Mouse (Mus musculus) layer of hippocampus, postnatal 36 days (tissue): ENCODE measurements at regions not wholly inside any gene's neighbourhood (a gene's known extent, or its start where the extent isn't known, plus 50 kb on each side); places are given as distances from the start of the nearest gene placed in this dataset.
A peak's percentile ranks its signal among the peaks of the same experiment; 100 is the strongest.

Experiments
- DNase-seq, 2 experiments: peaks; one replicate each; pipeline ENCODE4 v3.0.0; 2022

DNA sequence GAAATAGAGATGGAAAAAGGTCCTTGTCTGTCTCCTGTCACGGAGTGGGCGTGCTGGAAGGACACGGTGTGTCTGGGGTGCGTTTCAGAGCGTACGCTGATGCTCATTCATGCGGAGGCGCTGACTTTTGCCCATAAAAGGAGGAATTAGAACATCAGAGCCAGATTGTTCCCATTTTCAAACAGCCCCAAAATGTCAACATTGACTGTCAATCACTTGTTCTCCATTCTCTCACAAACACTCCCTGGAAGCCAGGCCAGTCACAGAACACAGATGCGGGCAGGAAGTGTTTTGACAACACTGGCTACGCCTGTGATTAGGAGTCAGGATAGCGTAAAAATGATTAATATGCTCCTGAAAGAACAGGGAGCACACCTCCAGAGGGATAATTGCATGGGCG, 157.1 kb upstream of the Ankrd55 start:
- DNase-seq: peak; percentile 45 to 52

DNA sequence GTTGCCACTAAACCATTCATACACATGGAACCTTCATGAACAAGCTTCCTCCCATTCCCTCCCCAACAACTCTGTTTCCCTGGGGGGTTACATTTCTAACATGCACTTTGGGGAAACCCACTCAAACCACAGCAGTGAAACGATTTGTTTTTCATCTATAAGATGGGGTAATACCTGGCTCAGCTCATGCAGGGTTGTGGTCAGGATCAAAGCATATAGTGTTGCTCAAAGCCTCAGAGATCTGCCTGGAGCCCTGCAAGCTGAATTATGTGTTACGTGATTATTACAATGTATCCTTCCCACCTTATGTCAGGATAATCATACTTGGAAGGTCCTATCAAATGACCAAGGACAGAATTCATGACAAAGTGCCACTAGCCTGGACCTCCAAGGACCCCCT, 154.5 kb upstream of the Ankrd55 start:
- DNase-seq: no peak

DNA sequence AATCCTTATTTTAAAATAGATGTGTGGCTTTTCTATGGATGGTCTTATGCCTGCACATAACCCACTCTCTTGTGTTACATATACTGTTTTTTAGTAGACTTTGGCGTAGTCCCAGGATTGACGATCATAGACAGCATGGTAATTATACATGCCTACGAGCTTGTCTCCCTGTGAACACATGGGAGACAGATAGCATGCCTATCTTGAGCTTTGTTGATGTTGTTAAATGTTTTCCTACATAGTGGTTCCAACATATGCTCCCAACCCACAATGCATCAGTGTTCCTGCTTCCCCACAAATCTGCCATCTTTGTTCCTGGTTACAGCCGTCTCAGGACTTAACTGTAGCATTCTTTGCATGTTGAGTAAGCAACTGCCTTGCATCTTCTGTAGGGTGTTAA, 153.6 kb upstream of the Ankrd55 start:
- DNase-seq: no peak

- no peak for DNase-seq
Observed at GRCm38 (mm10) chr13:112135777-112136176, 152.5 kb upstream of the Ankrd55 start.

DNA sequence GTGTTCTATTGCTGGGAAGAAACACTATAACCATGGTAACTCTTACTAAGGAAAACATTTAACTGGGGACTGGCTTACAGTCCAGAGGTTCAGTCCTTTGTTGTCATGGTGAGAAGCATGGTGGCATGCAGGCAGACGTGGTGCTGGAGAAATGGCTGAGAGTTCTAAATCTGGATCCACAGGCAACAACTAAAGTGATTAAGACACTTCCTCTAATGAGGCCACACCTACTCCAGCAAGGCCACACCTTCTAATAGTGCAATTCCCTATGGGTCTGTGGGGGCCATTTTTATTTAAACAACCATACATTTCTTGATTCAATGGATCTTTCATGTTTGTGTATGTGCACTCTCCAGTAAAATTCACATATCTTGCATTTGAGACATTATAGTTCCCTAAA, 151.4 kb upstream of the Ankrd55 start:
- no peak for DNase-seq

DNA sequence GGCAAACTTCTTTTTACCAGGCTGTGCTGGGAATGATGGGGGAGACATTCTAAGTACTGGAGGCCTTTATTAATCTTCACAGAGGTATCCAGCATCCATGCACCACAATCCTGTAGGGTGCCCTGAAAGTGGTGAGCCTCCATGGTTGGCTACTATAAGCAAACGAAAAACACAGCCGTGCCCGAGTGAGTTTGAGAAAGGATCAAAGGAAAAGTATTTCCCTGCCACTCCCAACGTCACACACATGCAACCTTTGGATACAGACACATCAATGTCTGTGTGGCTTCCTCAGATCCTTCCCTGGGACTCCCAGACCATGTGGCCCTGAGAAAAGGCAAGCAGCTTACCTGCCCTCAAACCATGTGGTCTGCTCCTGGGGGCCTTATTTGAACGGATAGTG, 147.4 kb upstream of the Ankrd55 start:
- no peak for DNase-seq

GRCm38 (mm10) chr13:112144393-112145348, 143.6 kb upstream of the Ankrd55 start:
- DNase-seq: no peak

DNA sequence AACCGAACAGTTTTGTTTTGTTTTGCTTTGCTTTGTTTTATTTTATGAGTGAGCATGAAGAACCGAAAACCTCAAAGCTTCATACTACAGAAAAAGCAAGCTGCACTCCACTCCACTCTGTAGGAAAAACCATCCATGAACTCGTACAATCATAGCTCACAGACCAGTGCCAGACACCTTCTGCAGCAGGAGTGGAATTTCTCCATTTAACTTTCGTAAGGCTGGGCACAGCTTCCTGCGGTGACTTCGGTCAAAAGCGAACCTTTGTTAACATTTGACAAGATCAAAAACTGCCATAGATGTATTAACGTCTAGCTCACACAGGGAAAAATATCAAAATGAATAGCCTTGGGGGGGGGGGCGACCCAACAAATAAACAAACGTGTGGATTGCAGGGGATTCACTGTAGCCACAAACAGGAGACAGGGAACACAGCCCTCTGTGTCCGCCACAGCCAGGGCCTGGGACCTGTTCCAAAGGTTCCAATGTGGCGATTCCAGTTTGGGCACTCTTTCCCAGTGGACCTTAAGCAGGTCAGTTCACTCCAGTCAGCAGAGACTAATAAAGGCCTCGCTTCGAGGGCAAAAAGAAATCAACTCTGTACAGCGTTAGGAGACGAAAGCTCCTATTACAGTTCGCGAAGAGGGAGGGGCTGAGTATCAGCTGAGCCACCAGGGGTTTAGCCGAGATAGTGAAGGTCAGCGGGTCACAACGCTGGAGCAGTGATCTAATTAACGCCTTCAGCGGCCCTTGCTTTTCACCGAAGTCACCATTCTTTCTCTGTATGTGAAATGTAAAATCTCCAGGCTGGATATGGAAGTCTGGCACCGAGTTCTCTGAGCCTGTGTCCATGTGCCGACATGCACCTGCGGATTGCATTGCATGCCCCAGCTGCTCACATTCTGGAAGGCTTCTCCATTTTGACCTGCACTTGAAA, 135.4 kb upstream of the Ankrd55 start:
- DNase-seq: peak; percentile 13 to 33

GRCm38 (mm10) chr13:112153681-112154127, 134.5 kb upstream of the Ankrd55 start:
- no peak for DNase-seq

DNA sequence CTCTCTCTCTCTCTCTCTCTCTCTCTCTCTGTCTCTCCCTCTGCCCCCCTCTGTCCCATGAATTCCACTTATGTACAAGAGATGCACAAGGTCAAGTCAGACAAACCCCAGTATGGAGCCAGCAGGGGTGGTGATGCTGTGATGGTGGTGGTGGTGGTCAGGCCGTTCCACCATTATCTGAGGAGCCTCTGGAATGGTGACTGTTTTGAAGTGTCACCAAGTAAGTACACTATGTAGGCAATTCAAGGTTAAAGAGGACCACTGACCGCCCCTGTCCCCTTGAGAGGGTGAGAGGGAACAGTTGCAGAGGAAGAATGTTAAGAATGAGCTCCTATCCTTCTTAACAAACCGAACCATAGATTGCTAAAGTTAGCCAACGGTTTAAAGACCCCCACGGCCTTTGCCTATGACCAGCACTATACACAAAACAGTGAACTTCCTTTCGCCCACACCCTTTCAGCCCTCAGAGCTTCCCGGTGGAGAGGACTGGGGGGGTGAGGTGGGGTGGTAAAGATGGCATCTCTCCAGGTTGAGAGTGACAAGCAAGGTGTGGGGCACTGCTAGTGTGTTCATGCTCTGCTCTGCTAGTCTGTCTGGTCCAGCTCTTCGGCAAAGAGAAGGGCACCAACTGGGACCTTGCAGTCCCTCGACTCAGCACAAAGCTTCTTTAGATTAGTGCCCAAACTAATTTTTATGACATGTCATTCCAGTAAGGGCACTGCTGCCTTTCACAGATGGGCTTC, 128.7 kb upstream of the Ankrd55 start:
- DNase-seq: no peak

- DNase-seq: peak; percentile 11 to 20
Observed at GRCm38 (mm10) chr13:112160173-112160641, 128.0 kb upstream of the Ankrd55 start.

DNA sequence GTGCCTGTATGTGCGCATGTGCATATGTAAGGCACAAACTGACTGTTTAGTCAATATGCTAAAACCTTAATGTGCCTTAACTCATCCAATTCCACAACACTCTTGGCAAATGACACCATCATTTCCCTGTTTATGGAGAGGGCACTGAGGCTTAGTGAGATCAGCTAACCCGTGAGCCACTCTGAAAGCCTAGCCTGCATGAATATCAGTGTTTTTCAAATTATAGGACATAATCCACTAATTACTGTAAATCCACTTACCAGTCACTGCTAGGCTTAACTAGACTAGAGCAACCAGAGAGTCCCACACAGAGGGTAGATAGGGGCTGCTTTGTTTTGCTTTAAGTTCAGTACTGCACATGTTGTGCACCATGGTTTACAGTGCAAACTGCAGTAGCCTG, 127.5 kb upstream of the Ankrd55 start:
- DNase-seq: no peak

- DNase-seq: no peak
Observed at GRCm38 (mm10) chr13:112161886-112162285, 126.4 kb upstream of the Ankrd55 start.

- DNase-seq: no peak
Observed at GRCm38 (mm10) chr13:112165921-112166320, 122.3 kb upstream of the Ankrd55 start.

DNA sequence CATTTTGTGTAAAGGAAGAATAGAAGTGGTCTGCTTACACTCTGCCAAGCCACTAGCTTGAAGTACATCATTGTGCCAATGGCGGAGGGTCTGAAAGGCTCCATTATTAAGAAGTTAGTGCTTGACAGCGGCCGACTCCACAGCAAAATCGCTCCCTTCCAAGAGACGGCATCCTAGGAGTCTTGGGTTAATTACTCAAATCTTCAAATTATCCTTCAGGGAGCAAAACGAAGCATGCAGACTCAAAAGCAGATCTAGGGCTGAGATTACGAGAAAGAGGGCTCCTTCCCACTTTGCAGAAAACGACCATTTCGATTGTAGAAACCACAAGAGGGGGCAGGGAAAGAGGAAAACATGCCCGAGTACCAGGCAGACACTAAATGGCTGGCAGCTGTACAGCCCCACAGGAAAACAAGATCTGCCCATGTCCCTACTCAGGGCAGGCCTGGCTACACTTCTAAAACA, 121.9 kb upstream of the Ankrd55 start:
- peak; percentile 15 to 29 for DNase-seq

DNA sequence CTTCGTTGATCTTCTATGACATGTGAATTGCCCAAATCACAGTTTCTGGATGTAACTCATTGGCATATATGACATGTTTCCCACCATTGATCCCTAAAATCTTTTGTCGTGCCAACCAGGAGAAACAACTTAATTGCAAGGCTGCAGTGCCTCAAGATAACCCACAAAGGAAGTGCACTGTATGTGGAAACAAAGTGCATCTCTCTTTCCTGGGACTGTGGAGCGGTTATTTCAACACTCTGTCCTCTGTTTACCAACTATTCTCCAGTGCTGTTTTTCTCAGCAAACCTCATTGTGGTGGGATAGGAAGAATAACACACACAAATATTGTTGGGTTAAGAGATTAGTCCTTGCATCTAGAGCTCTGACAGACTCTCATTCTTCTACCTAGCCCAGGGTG, 119.8 kb upstream of the Ankrd55 start:
- no peak for DNase-seq

- DNase-seq: no peak
Observed at GRCm38 (mm10) chr13:112170872-112171271, 117.4 kb upstream of the Ankrd55 start.

DNA sequence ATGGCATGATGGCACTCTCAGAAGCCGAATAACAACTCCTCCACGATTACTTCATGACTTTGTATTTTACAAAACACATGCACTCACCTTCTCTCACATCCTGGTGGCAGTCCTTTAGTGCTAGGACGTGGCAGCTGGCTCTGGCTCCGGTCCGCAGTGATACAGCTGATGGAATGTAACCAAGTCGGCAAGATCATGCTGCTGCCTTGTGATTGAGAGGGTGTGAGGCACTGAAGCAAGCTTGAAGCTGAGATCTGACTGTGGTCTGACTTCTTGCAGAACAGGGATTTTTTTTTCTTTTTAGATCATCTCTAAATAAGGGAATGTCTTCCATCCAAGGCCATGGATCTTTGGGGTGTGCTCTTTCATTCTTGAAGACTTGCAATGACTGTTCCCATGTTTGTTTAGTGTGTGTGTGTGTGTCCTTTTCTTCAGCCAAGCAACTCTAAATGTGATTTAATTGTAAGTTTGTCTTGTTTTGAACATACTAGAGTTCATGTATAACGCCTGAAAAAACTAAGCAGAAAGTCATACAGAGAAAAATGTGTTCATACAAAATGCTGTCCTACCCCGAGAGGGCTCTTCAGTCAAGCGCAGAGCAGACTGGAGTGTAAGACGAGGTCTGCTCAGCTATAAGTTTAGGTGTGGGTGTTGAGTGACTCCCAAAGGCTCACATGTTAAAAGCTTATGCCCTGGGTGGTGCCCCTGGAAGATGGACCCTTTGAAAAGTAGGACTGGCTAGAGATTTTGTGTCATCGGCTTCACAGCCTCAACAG, 116.1 kb upstream of the Ankrd55 start:
- DNase-seq: no peak

DNA sequence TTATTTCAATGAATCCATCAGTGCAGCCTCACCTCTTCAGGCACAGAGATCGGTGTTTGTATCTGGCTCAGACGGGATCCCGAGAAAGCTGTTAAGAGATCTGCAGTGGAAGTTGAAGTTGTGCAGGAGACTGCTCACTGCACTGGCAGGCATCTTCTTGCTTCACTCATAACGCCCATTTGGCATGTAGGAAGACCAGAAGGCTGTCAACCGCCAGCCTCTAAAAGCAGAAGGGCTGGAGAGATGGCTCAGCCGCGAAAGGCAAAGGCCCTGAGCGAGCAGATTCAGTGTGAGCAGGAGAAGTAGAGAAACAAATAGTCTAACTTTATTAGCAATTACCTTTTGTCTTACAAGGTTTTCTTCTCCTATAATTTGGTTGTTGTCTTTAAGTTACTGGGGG, 114.3 kb upstream of the Ankrd55 start:
- no peak for DNase-seq

DNA sequence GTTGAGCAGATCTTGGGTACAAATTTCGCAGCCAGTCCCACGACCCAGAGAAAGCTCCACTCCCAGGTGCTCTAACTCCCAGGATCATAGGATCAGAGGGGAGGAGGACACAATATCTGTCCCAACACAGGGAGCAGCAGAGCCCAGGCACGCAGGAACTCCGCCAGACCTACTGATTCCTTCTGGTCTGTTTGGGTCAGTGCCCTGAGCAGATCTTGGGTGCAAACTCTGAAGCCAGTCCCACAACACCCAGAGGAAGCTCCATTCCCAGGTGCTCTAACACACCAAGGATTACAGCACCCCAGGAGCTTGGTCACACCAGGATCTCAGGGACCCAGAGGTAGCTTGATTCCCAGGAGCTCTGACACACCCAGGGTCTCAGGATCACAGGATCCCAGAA, 110.2 kb upstream of the Ankrd55 start:
- no peak for DNase-seq

GRCm38 (mm10) chr13:112183996-112184395, 104.3 kb upstream of the Ankrd55 start:
- no peak for DNase-seq
